ENCODE assay signal across 17 mouse cellular contexts in the genomic region with DNA sequence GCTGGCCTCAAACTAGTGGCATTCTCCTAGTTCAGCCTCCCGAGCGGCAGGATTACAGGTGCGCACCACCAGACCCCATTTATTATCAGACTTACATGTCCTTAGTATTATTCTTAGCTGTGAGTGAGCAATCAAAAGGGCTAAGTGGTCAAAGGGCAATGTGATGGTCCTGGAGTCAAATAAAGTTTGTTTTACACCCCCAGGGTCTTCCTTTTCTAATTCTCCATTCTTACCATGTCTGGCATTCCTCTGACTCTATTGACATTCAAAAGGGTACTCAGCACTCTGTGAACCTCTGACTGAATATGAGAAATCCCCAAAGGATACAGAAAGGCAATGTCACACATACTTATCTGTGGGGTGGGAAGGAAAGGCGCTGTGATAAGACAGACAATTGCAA.
"Had no signal": no experiment of that assay in that cellular context is flagged by ENCODE, and none has a peak within 500 bp of the region (broad histone marks: within the 10 kb centered on the region; RNA-seq: fewer than 3 reads in every experiment).

No protein-coding gene starts in this region.

- H3K4me2 ChIP-seq: lung, embryonic 14.5 days; midbrain, embryonic 12.5 days; neural tube, embryonic 12.5 days had no signal

- H3K9me3 ChIP-seq: megakaryocyte, embryonic 14.5 days; midbrain, embryonic 12.5 days; neural tube, embryonic 12.5 days had no signal

- H3K36me3 ChIP-seq: midbrain, embryonic 12.5 days; neural tube, embryonic 12.5 days had no signal

- DNase-seq: lung, adult 18-20 months; lung, embryonic 14.5 days; lung, postnatal 10 days; lung, postnatal 36 days; retina, postnatal 1 day; right cerebral cortex, adult 18-20 months; right cerebral cortex, postnatal 25 days; right cerebral cortex, postnatal 4 days; spleen, adult 18-20 months; thymus, adult 18-20 months; thymus, postnatal 25 days; thymus, postnatal 4 days had no signal

- H3K27ac ChIP-seq: liver, embryonic 14.5 days; macrophage; midbrain, embryonic 12.5 days; neural tube, embryonic 12.5 days had no signal

- H3K9ac ChIP-seq: liver, embryonic 14.5 days; lung, embryonic 14.5 days; midbrain, embryonic 12.5 days; neural tube, embryonic 12.5 days had no signal

- H3K4me3 ChIP-seq: midbrain, embryonic 12.5 days; neural tube, embryonic 12.5 days had no signal

- H3K4me1 ChIP-seq: megakaryocyte, embryonic 14.5 days; midbrain, embryonic 12.5 days; neural tube, embryonic 12.5 days had no signal

- H3K27me3 ChIP-seq: megakaryocyte, embryonic 14.5 days; midbrain, embryonic 12.5 days; neural tube, embryonic 12.5 days had no signal
